Mouse (Mus musculus) forebrain, embryonic 16.5 days (tissue): ENCODE measurements at regions not wholly inside any gene's neighbourhood (a gene's known extent, or its start where the extent isn't known, plus 50 kb on each side); places are given as distances from the start of the nearest gene placed in this dataset.

Experiments used
- ATAC-seq: fragments of 200-750 bp; cut with Nextera tagmentation; 2 replicates; pipeline ENCODE4 v1.8.0; 2017; ENCODE audit warnings: mild to moderate bottlenecking, moderate library complexity
- H3K27ac ChIP-seq: fragments of 300-500 bp; sonication (generic); 2 replicates; pipeline ENCODE4 v1.5.1; 2014; ENCODE audit warnings: low read length, control low read depth
- H3K27me3 ChIP-seq: fragments of 300-500 bp; sonication (generic); replicated peaks from 2 replicates; pipeline ENCODE4 v1.6.1; 2014; ENCODE audit warnings: low read length; ENCODE audit not compliant: control insufficient read depth, insufficient read depth
- H3K36me3 ChIP-seq: fragments of 300-500 bp; sonication (generic); 2 replicates; pipeline ENCODE4 v1.6.1; 2014; ENCODE audit not compliant: control insufficient read depth, insufficient read depth
- H3K4me1 ChIP-seq: fragments of 300-500 bp; sonication (generic); replicated peaks from 2 replicates; pipeline ENCODE4 v1.6.1; 2014; ENCODE audit warnings: low read length; ENCODE audit not compliant: control insufficient read depth, insufficient read depth
- H3K4me2 ChIP-seq: fragments of 300-500 bp; sonication (generic); 2 replicates; pipeline ENCODE4 v1.6.1; 2014; ENCODE audit warnings: mild to moderate bottlenecking, low read length, control low read depth
- H3K4me3 ChIP-seq: fragments of 300-500 bp; sonication (generic); replicated peaks from 2 replicates; pipeline ENCODE4 v1.5.1; 2014; ENCODE audit warnings: mild to moderate bottlenecking, low read length, control low read depth
- H3K9ac ChIP-seq: fragments of 300-500 bp; sonication (generic); replicated peaks from 2 replicates; pipeline ENCODE4 v1.6.1; 2014; ENCODE audit warnings: low read depth, low read length, control low read depth
- H3K9me3 ChIP-seq: fragments of 300-500 bp; sonication (generic); 2 replicates; pipeline ENCODE4 v1.6.1; 2016; ENCODE audit warnings: low read length; ENCODE audit not compliant: control insufficient read depth
- WGBS: fragments of 180-500 bp; shearing (Covaris S2); extraction: QIAGEN DNeasy Blood & Tissue Kit; methylation state at CpG from one replicate; pipeline ENCODE4 v1.1.7; 2014; 5-methylcytosine and 5-hydroxymethylcytosine counted together

DNA sequence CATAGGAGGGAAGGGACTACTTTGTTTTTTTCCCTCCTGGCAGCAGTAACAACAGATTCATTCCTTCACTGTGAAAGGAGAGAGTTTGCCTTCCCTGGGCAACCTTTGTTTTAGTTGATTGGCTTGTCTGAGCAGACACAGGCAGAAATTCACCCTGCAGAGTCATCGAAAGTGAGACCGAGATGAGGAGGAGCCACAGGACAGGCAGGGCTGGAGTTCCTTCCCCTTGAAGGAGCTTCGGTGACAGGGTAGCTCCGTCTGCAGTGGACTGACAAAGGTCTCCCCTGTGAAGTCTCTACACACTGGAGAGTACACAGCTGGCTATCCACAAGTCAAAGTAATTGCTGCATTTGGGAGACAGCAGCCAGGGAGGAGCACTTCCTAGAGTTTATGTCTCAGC lies 261.9 kb upstream of the Arglu1 start:
- 3% methylated on average over 4 of the region's 4 CpGs for WGBS
- ATAC-seq = no peak

GRCm38 (mm10) chr8:8951186-8951585 lies 260.9 kb upstream of the Arglu1 start:
- Histone ChIP-seq H3K9me3 (peaks cover 2% of the 10 kb centered on the region; the same call in 1 of the 2 replicates), H3K4me3 (no peak overlapping the region), H3K4me1 (no peaks in the 10 kb centered on the region; the same call in 1 of the 2 replicates), H3K27me3 (no peaks in the 10 kb centered on the region), H3K27ac (no peak overlapping the region), H3K4me2 (no peak overlapping the region), H3K9ac (no peak overlapping the region), H3K36me3 (no peaks in the 10 kb centered on the region)
- 58% methylated on average over 9 of the region's 9 CpGs for WGBS
- no peak for ATAC-seq

More for the DNA sequence above, 261.9 kb upstream of the Arglu1 start:
- Histone ChIP-seq H3K9me3 (peaks cover 2% of the 10 kb centered on the region; the same call in 1 of the 2 replicates), H3K27ac (no peak overlapping the region), H3K27me3 (no peaks in the 10 kb centered on the region), H3K4me3 (no peak overlapping the region), H3K9ac (no peak overlapping the region), H3K36me3 (no peaks in the 10 kb centered on the region), H3K4me1 (no peaks in the 10 kb centered on the region; the same call in 1 of the 2 replicates), H3K4me2 (no peak overlapping the region)

GRCm38 (mm10) chr8:8947516-8948161 lies 257.3 kb upstream of the Arglu1 start:
- no peak overlapping the region for H3K4me3 ChIP-seq
- H3K9ac ChIP-seq = no peak overlapping the region
- H3K36me3 ChIP-seq = no peaks in the 10 kb centered on the region
- 47% methylated on average over 7 of the region's 7 CpGs for WGBS
- H3K27me3 ChIP-seq = no peaks in the 10 kb centered on the region
- no peaks in the 10 kb centered on the region for H3K9me3 ChIP-seq
- H3K27ac ChIP-seq = no peak overlapping the region; the same call in 1 of the 2 replicates
- no peak overlapping the region for H3K4me2 ChIP-seq
- no peaks in the 10 kb centered on the region; the same call in 1 of the 2 replicates for H3K4me1 ChIP-seq
- ATAC-seq = no peak; the same call in 1 of the 2 replicates

DNA sequence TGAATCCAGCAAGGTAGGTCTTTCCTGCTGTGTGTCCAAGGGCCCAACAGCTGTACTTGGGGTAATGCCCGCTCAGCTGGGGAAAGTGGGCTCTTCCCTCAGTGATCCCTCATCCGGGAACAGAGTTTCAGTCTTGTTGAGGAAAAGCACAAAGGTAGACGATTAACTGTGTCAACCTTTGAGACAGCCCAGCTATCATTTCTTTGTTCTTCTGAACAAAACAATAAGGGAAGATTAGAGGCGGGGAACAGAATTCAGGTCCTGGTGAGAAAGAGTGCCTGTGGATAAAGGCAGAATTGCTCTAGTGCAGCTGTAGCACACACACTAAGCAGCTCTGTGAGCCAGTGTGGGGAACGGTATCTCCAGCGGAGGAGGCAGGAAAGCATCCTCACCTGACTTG lies 252.7 kb upstream of the Arglu1 start:
- no peaks in the 10 kb centered on the region for H3K9me3 ChIP-seq
- H3K4me1 ChIP-seq = peaks cover 2% of the 10 kb centered on the region; the same call in 1 of the 2 replicates
- no peak overlapping the region for H3K4me2 ChIP-seq
- H3K27me3 ChIP-seq = no peaks in the 10 kb centered on the region
- no peak overlapping the region for H3K9ac ChIP-seq
- no peak overlapping the region for H3K27ac ChIP-seq
- H3K36me3 ChIP-seq = no peaks in the 10 kb centered on the region
- WGBS = 37% methylated on average over 6 of the region's 6 CpGs
- no peak overlapping the region for H3K4me3 ChIP-seq
- no peak for ATAC-seq

DNA sequence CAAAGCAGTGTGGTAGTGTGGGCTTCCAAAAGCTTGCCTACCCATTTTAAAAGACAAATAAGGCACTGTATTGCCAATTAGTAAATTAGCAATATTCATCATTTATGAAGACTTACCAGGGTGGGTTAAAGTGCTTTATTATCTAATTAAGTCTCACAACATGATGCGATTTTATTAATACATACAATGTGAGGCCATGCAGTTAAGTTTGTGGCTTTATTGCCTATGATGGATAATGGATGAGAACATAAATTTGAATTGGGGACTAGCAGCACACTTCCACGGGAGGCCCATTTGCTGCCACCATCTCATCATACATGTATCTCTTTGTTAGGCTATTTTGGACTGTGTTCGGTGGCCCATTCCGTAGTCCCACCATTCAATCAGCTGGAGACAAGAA lies 250.6 kb upstream of the Arglu1 start:
- Histone ChIP-seq H3K27ac (no peak overlapping the region), H3K4me1 (peaks cover 2% of the 10 kb centered on the region; the same call in 1 of the 2 replicates), H3K9me3 (no peaks in the 10 kb centered on the region), H3K36me3 (no peaks in the 10 kb centered on the region), H3K4me3 (no peak overlapping the region), H3K4me2 (no peak overlapping the region), H3K27me3 (no peaks in the 10 kb centered on the region), H3K9ac (no peak overlapping the region)
- 50% methylated on average over 4 of the region's 4 CpGs for WGBS
- no peak for ATAC-seq

DNA sequence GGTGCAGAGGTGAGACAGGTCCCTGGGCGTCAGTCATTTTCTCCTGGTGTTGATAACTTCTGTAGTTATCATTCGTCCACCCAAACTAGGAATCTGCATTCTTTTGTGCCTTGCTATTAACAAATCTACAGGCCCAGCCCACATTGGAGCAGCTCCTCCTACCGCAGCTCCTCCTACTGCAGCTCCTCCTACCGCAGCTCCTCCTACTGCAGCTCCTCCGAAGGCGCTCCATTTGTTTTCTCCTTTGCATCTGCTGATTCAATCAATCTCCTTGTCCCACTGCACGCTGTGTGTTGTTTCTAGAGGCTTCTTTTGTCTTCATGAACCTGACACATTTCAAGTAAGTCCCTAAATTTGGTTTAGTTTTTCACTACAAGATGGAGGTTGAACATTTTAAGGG lies 248.2 kb upstream of the Arglu1 start:
- H3K4me3 ChIP-seq = no peak overlapping the region
- WGBS = 83% methylated on average over 7 of the region's 7 CpGs
- H3K4me1 ChIP-seq = peaks cover 2% of the 10 kb centered on the region; the same call in 1 of the 2 replicates
- H3K27me3 ChIP-seq = no peaks in the 10 kb centered on the region
- H3K9me3 ChIP-seq = no peaks in the 10 kb centered on the region
- no peak for ATAC-seq
- H3K9ac ChIP-seq = no peak overlapping the region
- no peaks in the 10 kb centered on the region for H3K36me3 ChIP-seq
- no peak overlapping the region for H3K4me2 ChIP-seq
- no peak overlapping the region for H3K27ac ChIP-seq

DNA sequence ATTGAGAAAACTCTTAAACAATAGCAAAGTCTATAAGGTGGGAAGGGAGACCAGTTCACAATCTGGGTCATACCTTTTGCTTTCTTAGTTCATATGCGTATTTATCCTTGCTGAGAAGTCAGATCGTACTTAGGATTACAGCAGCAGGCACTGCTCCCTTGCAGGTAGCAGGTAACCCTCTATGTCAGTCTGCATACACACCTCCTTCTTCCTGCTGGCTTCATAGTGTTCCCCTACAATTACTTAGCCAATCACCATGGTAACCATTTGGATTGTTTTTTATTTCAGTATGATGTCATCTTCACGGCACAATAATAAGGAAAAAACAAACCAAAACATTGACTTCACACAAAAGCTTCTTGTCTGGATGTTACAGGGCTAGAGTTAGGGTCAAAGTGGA lies 242.1 kb upstream of the Arglu1 start:
- H3K36me3 ChIP-seq = no peaks in the 10 kb centered on the region
- H3K9ac ChIP-seq = no peak overlapping the region
- no peaks in the 10 kb centered on the region for H3K9me3 ChIP-seq
- H3K27me3 ChIP-seq = no peaks in the 10 kb centered on the region
- no peak; the same call in 1 of the 2 replicates for ATAC-seq
- no peak overlapping the region for H3K4me2 ChIP-seq
- no peak overlapping the region for H3K4me3 ChIP-seq
- 64% methylated on average over 3 of the region's 3 CpGs for WGBS
- H3K27ac ChIP-seq = no peak overlapping the region
- H3K4me1 ChIP-seq = no peaks in the 10 kb centered on the region

- ATAC-seq = no peak
- Histone ChIP-seq H3K4me3 (no peak overlapping the region), H3K4me1 (no peaks in the 10 kb centered on the region), H3K27ac (no peak overlapping the region), H3K4me2 (no peak overlapping the region), H3K9ac (no peak overlapping the region), H3K36me3 (no peaks in the 10 kb centered on the region), H3K27me3 (no peaks in the 10 kb centered on the region), H3K9me3 (no peaks in the 10 kb centered on the region)
- WGBS = 74% methylated on average over 6 of the region's 6 CpGs
These were observed 241.4 kb upstream of the Arglu1 start for GRCm38 (mm10) chr8:8931746-8932145.

DNA sequence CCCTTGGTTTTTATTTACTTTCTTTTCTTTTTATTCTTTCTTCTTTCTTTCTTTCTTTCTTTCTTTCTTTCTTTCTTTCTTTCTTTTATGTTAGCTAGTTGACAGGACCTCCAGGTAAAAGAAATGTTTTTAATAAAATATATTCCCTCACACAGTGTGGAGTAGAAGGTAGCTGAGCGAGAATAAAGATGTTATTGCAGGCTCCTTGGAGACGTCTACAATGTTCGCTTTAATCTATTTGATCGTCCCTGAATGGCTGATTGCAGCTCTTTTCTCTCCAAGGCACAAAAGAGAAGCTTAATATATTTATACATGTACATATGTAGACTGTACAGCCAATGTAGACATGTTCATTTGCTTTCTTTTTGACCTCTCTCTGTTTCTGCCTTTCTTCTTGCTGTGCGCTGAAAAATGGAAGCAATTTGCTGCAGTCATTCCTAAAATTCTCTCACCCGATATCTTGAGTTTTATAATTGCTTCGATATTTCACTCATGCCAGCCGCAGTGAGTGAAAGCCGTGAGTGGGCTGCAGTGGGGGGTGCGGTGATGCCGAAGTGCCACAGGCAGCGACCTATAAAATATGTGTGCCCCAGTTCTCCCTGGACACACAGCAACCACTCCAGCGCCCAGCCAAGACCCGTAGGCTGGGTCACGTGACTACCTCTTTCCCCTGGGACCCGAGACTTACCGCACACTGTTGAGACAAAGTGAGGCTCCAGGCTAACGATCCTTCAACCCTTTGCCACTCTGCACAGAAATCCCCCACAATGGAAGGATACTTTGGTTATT lies 237.9 kb upstream of the Arglu1 start:
- ATAC-seq = no peak
- Histone ChIP-seq H3K27me3 (no peaks in the 10 kb centered on the region), H3K4me3 (no peak overlapping the region), H3K4me2 (no peak overlapping the region), H3K9ac (no peak overlapping the region), H3K36me3 (no peaks in the 10 kb centered on the region), H3K4me1 (no peaks in the 10 kb centered on the region), H3K27ac (no peak overlapping the region), H3K9me3 (no peaks in the 10 kb centered on the region)
- WGBS = 62% methylated on average over 18 of the region's 18 CpGs
